Mouse (Mus musculus) right cerebral cortex, postnatal 10 days (tissue): Measurements from ENCODE around the gene Pou6f1.
"Not testable (repeated sequence)": the region's sequence is repeated elsewhere in the genome, so short reads cannot be mapped to it uniquely, and the experiment has no call there.

Source experiments
- DNase-seq, 2 experiments: peaks; one replicate each; pipeline ENCODE4 v3.0.0; 2021; ENCODE audit warnings: low spot score in 2 of 2

The Pou6f1 gene

DNA sequence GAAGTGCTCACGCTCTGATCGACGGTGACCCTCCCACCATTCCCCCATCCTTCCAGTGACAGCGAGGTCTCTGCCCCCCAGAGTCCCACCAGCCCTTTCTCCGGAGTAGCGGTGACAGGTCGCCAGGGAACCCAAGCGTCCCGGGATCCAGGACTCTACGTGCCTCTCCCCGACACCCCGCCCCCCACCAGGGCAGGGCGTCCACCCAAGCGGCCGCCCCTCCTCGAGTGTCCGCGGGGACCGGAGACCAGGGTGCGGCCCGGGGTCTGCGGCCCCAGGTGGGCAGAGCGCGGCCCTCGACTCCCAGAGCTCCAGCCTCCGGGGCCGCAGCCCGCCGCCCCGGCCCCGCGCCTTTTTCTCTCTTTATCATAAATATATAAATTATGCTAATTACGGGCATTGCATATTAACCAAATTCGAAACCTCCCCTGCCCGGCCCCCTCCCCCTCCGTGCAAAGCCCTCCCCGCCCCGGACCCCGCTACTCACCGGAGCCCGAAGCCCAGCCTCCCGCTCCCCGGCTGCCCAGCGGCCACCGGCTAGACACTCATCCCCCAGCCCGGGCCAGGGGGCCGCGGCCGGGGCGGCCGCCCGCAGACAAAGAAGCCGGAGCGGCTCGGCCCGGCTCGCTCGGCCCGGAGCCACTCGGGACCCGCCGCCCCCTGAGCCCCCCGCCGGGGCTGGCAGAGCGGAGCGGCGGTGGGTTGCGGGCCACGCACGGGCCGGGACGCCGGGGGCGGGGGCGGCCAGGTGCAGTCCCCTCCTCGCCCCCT is at the start of gene Pou6f1:
TSS of gene Pou6f1 (minus strand) at position 709 of the 771 bp plus-strand sequence.
- peak; percentile 67 for DNase-seq

DNA sequence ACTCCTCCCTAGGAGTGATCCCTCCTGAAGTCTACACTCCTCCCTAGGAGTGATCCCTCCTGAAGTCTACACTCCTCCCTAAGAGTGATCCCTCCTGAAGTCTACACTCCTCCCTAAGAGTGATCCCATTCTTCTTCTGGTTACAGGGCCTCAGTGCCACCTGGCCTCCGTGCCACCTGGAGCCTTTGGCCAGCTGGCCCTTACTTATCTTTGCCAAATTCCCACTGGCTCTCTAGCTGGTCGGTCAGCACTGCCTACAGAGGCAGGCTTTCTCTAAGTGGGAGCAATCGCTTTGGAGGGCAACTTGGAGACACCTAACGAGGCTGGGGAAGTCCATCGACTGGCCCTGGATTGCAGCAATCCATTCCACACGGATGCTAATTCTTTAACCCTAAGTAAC is 46.4 kb upstream of the Pou6f1 start:
- DNase-seq: no peak

- no peak for DNase-seq
Measured at GRCm38 (mm10) chr15:100642451-100642850, 42.7 kb upstream of the Pou6f1 start.

DNA sequence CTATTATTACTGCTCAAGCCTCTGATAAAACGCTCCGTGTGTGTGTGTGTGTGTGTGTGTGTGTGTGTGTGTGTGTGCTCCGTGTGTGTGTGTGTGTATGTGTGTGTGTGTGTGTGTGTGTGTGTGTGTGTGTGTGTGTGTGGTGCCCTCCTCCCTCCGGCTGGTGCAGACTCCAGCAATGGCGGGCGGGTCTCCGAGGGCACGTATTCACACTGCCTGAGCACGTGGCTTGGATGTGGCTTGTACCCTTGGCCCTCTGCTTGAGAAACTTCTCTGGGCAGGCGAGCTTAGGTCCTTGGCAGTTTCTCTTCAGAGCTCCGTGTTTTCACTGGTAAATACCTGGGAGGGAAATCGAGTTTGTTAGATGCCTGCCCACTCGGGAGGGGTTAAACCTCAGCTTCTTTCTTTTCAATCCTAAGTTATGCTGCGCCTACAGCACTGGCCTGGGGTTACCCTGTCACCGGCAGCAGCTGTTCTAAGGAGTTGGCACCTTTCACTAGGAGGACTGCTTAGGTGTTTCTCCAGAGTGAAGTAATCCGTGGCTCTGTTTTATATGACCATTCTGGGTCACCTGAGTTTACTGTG is 41.5 kb upstream of the Pou6f1 start:
- DNase-seq: no peak

GRCm38 (mm10) chr15:100639972-100640750 is 40.4 kb upstream of the Pou6f1 start:
- DNase-seq: no peak

DNA sequence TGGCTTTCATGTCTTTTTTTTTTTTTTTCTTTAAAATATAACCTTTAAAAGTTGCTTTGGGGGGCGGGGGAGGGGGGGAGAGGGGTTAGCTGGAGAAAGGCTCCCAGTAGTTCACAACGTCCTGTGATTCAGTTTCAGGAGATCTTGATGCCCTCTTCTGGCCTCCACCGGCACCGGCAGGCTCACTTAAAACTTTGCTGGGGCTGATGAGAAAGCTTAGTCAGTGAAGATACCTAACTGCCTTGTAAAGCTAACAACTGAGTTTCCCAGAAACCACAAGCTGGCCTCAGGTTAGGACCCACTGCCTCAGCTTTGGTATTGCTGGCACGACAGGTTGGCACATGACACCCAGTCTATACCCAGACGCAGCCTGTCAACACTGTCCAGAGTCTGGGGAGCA is 37.9 kb upstream of the Pou6f1 start:
- peak in 1 of 2 experiments; percentile 49 for DNase-seq

DNA sequence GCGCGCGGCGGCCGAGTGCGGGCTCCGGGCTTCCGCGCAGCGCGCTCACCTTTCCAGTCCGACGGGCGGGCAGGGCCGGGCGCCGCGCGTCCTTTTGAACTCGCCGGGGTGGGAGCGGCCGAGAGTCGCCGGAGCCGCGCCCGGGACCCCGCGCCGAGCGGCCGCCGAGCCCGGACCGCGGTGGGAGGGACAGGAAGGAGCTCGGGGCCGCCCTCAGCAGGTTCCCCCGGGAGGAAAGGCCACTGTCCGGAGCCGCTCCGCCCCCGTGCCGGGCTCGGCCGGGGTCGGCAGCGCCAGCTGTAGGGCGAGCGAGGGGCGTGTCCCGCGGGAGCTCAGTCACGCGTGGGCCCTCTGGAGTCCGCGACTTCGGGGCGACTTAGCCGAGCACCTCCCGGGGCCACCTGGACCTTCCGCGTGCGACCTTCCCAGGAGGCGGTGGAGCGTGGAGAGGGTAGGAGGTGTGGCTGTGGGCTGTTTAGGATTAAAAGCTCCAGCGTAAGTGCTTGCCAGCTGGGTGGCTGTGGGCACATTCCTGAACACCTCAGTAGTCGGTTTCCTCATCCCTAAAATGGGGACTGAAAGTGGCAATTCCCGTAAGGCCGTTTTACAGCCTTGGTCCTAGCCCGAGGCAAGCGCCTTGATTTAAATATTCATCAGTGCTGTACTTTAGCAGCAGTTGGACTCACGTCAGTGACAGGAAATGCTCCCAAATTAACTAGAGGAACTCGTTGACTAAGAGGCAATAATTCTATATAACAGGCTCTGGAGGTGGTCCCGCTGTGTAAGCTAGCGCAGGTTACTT is 37.1 kb upstream of the Pou6f1 start, which contains the start of gene Smagp:
TSS of gene Smagp (minus strand) at position 241 of the 802 bp plus-strand sequence.
- no peak for DNase-seq

GRCm38 (mm10) chr15:100635851-100636645 is 36.3 kb upstream of the Pou6f1 start:
- DNase-seq: no peak

- no peak for DNase-seq
Measured at GRCm38 (mm10) chr15:100635239-100635638, 35.5 kb upstream of the Pou6f1 start.

DNA sequence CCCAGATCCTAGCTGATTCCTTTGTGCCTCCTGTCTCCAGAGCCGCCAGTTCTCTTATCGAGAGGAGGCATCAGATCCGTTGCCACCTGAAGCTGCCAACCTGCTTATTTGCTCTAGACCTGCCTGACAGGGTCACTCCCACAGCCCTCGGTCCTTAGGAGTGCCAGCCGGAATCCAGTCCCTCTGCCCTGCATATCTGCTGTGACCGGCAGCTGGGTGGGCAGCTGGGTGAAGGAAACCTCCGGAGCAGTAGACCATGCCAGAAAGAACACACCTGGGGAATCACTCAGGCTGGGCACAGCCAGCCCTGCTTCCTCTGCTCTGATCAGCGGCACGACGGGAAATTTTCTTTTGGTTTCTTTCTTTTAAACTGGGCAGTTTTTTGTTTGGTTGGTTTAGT is 33.6 kb upstream of the Pou6f1 start:
- no peak for DNase-seq

- no peak for DNase-seq
Measured at GRCm38 (mm10) chr15:100632323-100632722, 32.5 kb upstream of the Pou6f1 start.

- DNase-seq: no peak
Measured at GRCm38 (mm10) chr15:100631454-100632170, 31.8 kb upstream of the Pou6f1 start.

DNA sequence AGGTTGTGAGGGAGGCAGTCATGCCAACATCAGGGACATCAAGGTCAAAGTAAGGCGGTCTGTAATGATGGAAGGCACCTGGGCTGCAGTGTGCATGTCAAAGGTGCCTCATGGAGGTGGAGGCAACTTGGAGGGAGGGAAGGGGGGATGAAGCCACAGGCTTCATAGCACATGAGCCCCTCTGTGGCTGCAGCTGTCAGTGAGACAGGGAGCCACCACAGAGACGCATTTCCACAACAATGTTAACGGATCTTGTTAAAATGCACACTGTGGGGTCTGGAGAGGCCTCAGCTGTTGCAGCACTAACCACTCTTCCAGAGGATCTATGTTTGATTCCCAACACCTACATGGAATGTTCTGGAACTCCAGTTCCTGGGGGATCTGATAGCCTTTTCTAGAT is 30.3 kb upstream of the Pou6f1 start:
- DNase-seq: no peak

- no peak for DNase-seq
Measured at GRCm38 (mm10) chr15:100628797-100629196, 29.0 kb upstream of the Pou6f1 start.

DNA sequence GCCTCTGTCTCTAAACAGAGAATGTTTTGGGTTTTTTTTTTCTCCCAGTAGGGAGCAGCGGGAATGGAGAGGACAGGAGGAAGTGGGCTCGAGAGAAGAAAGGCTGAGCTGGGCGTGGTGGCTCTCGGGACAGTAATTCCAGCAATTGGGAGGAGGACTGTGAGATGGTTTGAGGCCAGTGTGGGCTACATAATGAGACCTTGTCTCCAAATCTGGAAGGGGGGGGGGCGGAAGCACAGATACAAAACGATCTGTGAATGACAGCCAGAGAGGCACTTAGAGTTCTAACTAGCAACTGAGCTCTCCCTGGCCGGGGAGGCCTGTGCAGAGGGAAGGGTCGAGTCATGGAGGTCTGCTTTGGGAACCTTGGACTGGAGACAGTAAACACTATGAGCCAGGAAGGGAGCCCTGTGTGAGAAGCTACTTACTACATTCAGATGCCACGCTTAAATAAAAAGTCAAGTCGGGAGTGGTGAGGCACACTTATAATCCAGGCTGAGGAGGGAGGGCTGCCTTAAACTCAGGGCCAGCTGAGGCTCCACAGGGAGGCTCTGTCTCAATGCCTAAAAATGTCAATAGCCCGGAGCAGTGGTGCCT is 28.1 kb upstream of the Pou6f1 start:
- no peak for DNase-seq

DNA sequence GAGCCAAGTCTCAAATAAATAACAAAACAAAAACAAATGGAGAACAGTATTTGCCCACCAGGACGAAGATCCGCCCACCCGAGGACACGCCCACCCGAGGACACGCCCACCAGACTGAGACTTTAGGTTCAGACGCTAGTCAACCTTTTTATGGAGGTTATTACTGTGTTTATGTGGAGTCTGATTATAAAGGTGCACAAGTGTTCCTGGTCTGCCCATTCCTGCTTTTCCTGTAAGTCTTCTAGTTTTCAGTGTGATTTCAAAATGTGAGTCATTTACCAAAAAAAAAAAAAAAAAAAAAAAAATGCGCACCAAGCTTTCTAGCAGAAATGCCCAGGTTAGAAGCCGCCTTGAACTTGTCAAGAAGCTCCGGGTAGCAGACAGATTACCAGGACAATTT is 27.5 kb upstream of the Pou6f1 start:
- DNase-seq: no peak

DNA sequence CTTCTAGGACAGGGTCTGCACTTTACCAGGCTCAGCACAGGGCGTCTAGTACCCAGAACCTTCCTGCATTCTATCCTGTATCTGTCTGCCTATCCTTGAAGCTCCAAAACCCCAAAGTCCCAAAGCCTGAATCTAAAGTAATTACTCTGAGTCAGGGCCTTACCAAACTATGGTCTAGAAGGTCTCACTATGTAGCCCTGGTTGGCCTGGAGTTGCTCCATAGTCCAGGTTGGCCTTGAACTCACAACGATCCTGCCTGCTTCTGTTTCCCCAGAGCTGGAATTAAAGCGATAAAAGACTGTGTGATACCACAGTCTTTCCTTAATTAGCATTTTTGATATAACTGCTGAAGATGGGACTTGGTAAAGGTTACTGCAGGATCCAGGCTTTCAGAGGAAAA is 24.7 kb upstream of the Pou6f1 start:
- DNase-seq: no peak

GRCm38 (mm10) chr15:100623754-100624153 is 24.0 kb upstream of the Pou6f1 start:
- no peak for DNase-seq

- DNase-seq: peak; percentile 51 to 65
Measured at GRCm38 (mm10) chr15:100622164-100622563, 22.4 kb upstream of the Pou6f1 start.

DNA sequence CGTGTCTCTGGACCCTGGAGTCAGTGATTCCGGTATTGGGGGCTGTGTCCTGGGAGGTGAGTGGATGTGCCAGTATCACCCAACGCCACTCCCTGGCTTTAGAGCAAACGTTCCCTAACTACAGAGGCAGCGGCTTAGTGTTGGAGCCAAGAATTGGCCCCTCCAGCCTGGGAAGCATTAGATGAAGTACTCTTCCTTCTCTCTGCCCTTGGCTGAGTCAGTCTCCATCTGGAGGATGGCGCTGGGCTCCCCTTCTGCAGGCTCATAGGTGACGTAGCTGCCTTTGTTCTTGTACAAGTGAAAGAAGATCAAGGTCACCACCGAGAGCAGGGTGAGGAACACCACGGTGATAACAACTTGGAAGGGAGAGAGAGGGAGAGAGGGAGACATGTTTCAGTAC is 21.9 kb upstream of the Pou6f1 start:
- not testable (repeated sequence) for DNase-seq
